Mouse (Mus musculus): ENCODE measurements around the gene Clec2e.
A peak's percentile ranks its signal among the peaks of the same experiment; 100 is the strongest.
"Not testable (repeated sequence)": the region's sequence is repeated elsewhere in the genome, so short reads cannot be mapped to it uniquely, and the experiment has no call there.

Gene Clec2e

GRCm38 (mm10) chr6:129100794-129101193 lies at the start of gene Clec2e:
TSS of gene Clec2e (minus strand) at chr6:129100913.
- DNase-seq (ENCODE audit: low spot score in 2 of 2) = not testable (repeated sequence)

DNA sequence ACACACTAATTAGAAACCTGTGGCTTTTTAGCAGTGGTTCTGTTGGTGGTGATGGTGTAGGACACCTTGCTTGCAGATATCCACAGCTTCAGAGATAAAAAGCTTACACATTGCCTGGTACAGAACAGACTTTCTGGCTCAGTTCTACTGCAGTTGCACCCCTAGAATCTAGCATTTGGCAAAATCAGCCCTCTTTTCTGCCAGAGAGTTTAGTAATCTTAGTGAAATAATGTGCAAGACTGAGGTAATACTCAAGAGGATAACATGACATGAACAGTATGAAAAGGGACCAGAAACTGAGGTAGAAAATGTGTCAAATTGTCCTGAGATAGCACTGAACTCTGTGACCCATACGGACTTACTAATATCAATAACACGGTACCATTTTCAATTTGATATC lies 46.1 kb upstream of the Clec2e start:
- no peak for DNase-seq (ENCODE audit: low spot score in 2 of 2)

DNA sequence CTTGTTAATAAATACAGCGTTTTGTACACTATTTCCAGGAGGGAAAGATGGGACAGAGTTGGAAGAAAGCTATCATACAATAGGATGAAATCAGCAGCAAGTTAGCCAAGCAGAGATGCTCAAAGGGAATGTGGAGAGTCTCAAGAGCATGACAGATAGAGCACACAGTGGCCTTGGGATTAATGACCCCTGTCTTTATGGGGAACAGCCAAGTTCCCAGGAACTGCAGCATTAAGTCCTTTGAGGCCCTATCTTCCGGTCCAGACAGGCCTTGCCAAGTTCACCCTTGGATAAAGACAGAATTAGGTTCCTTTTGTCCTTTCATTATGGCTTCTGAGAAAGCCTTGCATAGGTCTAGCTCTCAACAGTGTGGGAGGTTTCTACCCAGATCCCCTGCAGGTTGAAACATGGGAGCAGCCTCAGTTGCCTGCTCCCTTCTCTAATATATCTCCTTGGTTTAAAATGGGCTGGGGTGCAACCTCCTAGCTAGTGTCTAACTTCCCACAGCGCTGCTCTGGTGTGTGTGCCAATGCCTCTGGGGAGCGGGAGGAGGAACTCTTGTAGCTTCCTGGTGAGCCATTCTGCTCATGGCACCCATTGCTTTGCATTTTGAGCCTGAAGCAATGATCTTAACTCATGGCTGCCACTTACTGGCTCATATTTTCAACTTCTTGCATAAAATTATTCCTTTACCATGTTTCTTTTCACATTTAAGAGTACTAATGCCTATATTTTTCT lies 32.1 kb upstream of the Clec2e start:
- no peak for DNase-seq (ENCODE audit: low spot score in 2 of 2)

GRCm38 (mm10) chr6:129126861-129127260 lies 26.1 kb upstream of the Clec2e start:
- DNase-seq (ENCODE audit: low spot score in 2 of 2) = no peak

DNA sequence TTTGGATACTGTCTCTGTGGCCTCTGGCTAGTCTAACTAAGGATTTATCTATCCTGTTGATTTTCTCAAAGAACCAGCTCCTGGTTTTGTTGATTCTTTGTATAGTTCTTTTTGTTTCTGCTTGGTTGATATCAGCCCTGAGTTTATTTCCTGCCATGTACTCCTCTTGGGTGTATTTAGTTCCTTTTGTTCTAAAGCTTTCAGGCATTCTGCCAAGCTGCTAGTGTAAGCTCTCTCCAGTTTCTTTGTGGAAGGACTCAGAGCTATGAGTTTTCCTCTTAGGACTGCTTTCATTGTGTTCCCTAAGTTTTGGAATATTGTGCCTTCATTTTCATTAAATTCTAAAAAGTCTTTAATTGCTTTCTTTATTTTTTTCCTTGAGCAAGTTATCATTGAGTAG lies 23.8 kb upstream of the Clec2e start:
- DNase-seq (ENCODE audit: low spot score in 2 of 2) = not testable (repeated sequence)

DNA sequence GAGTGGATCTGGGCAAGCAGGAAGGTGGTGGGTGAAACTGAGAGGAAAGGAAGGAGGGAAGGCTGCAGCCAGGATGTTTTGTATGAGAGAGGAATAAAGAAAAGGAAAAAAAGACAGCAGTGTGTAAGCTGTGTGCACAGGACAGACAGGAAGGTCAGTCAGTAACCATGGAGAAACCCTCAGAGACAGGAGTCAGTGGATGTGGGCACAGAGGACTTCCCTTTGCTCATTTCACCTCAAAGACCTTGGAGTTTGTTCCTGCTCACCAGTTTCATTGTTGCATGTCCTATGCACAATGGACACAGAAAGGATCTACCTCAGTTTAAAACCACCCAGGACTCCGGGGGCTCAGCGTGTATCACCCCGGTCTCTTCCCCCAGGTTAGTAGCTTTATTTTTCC lies 15.5 kb upstream of the Clec2e start:
- DNase-seq (ENCODE audit: low spot score in 2 of 2) = no peak

GRCm38 (mm10) chr6:129114237-129114636 lies 13.5 kb upstream of the Clec2e start:
- DNase-seq (ENCODE audit: low spot score in 2 of 2) = not testable (repeated sequence)

- DNase-seq (ENCODE audit: low spot score in 2 of 2) = no peak
Measured at GRCm38 (mm10) chr6:129113769-129114168, 13.1 kb upstream of the Clec2e start.

GRCm38 (mm10) chr6:129113030-129113673 lies 12.4 kb upstream of the Clec2e start:
- no peak for DNase-seq (ENCODE audit: low spot score in 2 of 2)

DNA sequence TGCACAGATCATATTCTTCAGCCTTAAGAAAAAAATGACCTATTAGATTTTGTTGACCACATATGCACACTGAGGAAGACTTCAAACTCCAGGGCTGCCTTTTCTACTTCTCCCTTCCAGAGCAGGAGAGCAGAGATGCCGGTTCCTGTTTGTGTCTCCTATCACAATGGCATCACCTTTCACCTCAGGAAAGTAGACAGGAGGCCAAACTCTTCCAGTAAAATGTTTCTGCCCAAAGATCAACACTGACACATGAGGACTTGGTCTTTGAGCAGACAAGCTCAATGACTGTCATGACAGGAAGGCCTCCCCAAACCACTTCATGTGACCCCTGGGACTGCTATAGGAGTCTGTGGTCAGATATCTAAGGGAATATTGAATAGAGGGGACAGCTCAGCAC lies 11.8 kb upstream of the Clec2e start:
- DNase-seq (ENCODE audit: low spot score in 2 of 2) = no peak

- DNase-seq (ENCODE audit: low spot score in 2 of 2) = no peak
Measured at GRCm38 (mm10) chr6:129107916-129108315, 7.2 kb upstream of the Clec2e start.

DNA sequence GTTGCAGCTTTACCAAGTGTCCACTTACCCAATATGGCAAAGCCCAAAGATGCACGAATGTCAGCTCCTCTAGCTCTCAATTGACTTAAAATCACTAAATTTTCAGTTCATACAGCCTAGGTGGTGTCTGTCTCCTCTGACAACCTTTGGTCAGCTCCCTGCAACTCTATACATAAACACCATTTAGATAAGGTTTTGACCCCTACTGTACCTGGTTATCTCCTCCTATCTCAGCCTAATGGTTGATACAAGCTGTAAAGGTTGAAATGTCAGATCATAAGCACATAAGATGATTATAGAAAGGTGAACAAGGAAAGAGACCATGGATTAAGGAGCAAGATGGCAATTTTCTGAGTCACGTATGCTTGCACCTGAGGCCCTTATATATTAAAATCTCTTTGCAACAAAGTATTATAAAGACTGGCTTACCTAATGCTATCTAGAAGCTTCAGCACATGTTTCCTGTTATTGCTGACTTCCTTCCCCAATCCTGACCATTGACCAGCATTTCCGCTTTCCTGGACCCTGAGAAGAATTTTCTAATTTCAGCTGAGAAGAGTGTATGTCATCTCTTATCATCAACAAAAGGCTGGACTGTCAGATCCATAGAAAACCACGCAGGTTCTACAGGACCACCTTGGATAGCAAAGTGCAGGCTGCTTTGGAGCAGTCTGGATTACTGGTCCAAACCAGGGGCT lies 2.3 kb upstream of the Clec2e start:
- DNase-seq (ENCODE audit: low spot score in 2 of 2) = no peak

- no peak for DNase-seq (ENCODE audit: low spot score in 2 of 2)
Measured at GRCm38 (mm10) chr6:129101604-129102003, 891 bp upstream of the Clec2e start.

DNA sequence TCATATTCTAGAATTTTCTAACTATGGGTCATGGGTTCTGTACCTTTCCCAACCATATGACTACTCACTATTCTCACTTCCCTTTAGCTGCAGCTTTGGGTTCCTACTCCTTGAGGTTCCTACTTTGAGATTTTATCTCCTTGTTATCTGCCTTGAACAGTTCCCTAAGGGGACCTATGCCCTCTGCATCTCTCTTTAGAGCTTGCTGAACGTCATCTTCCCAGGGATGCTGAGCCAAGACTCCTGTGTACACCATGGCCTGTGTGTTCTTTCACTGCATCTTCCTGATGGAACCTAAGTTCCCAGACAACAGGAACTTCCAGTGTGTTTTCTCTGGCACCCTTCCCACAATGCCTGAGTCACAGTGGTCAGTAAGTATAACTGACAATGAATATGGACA lies 2.8 kb downstream of the Clec2e start:
- no peak for DNase-seq (ENCODE audit: low spot score in 2 of 2)

GRCm38 (mm10) chr6:129095166-129095565 lies 5.5 kb downstream of the Clec2e start:
- peak in 1 of 2 experiments; percentile 39 for DNase-seq (ENCODE audit: low spot score in 2 of 2)

GRCm38 (mm10) chr6:129088596-129088995 lies 12.1 kb downstream of the Clec2e start:
- DNase-seq (ENCODE audit: low spot score in 2 of 2) = not testable (repeated sequence)

DNA sequence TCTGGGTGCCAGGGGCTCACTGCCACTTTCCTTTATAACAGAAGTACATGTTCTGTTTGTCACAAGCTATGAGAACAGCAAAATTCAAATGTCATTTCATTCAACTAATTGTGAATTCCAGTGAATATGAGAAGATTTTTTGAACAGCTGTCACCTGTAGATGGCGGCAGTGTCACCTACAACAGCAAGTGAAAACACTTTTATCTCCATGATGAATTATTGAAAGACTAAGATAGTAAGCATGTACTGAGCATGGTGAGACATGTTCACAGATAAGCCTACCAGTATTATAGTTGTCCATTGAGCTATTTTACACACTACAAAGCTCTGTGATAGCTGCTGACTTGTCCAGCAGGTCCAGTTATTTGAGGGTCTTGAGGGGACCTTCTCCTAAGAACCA lies 12.6 kb downstream of the Clec2e start:
- DNase-seq (ENCODE audit: low spot score in 2 of 2) = peak; percentile 6 to 53

- not testable (repeated sequence) for DNase-seq (ENCODE audit: low spot score in 2 of 2)
Measured at GRCm38 (mm10) chr6:129086031-129086430, 14.7 kb downstream of the Clec2e start.

DNA sequence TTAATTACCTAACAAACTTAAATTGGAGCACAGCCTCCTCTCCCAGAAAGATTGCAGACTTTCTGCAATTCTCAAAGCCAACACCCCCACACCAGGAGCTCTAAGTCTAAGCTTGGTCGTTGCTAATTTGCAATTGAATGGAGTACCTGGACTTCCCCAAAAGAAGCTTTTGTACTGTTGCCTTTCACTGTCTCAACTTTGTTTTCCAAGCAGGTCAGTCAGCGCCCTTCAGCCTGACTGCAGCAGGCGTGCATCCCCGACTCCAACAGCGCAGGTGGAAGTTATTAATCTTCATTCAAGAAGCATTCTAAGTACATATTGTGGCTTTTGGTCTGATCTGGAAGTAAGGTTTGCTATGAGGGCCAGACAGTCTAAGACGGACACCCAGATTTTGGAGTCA lies 15.6 kb downstream of the Clec2e start:
- DNase-seq (ENCODE audit: low spot score in 2 of 2) = no peak

DNA sequence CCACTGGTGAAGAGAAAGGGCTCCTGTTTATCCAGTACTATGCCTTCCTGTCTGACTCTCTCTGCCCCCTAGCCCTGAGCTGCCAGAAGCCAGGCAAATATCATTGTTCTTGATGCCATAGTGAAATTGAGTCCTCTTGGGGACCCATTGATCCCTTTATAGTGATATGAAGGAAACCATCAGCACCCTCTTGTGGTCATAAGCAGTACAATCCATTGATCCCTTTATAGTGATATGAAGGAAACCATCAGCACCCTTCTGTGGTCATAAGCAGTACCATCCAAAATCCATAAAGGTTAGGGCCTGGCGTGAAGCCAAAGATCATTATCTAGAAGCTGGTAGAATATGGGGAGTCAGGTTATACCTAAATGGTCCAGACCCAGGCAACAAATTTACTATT lies 33.7 kb downstream of the Clec2e start:
- peak; percentile 27 to 64 for DNase-seq (ENCODE audit: low spot score in 2 of 2)

DNA sequence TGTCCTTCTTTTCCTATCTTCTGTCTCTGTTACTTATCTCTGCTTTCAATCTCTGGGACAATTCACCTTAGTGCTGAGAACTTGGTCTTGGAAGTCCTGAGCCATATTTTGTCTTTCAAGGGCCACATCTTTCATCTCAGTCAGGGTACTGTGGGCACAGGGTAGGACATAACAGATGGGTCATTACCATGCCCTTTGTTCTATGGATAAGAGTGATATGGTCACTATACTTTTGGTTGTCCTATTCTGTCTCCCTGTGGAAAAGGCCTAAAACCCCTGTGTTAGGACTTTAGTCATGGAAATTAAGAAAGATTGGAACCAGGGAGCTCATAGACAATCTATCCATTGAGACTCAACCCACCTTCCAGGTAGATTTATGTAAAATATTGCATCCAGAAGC lies 34.2 kb downstream of the Clec2e start:
- DNase-seq (ENCODE audit: low spot score in 2 of 2) = no peak

DNA sequence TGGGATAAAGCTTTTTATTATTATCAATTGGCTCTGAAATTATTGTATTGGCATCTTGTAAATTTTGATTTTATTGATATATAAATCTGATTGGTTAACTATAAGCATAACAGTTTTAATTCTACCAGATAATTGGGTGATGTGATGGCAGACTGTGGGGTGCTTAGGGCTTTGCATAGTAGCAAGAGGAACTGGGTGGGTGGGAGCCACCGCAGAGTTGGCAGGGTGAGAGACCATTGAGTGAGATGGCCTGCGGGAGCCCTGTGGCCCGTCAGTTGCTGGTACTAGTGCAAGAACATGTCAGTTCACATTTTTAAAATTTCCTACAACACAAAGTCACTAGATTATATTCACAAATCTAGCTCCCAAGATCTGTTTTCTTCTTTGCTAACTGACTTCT lies 34.9 kb downstream of the Clec2e start:
- no peak for DNase-seq (ENCODE audit: low spot score in 2 of 2)

GRCm38 (mm10) chr6:129065407-129065806 lies 35.3 kb downstream of the Clec2e start:
- no peak for DNase-seq (ENCODE audit: low spot score in 2 of 2)

Data from thymus, postnatal 10 days (tissue).